Mouse (Mus musculus): ENCODE data around the gene Bbip1. TPM values are rescaled to one million over a fixed set of nuclear protein-coding genes. Genes with fewer than 3 reads are reported as not detected.

Bbip1 gene
- total RNA-seq, 4 experiments from 2014 or later: 36.5 to 41.6 (median 37.9) TPM

GRCm38 (mm10) chr19:53890781-53891251, 53.6 kb downstream of the Bbip1 start:
- peak; percentile 46 for DNase-seq (ENCODE audit: low spot score)

- no peak for DNase-seq (ENCODE audit: low spot score)
Observed at GRCm38 (mm10) chr19:53890274-53890673, 54.2 kb downstream of the Bbip1 start.

- no peak for DNase-seq (ENCODE audit: low spot score)
Observed at GRCm38 (mm10) chr19:53889555-53889954, 54.9 kb downstream of the Bbip1 start.

GRCm38 (mm10) chr19:53888331-53888730, 56.1 kb downstream of the Bbip1 start:
- no peak for DNase-seq (ENCODE audit: low spot score)

GRCm38 (mm10) chr19:53887822-53888221, 56.6 kb downstream of the Bbip1 start:
- no peak for DNase-seq (ENCODE audit: low spot score)

GRCm38 (mm10) chr19:53886576-53887370, 57.7 kb downstream of the Bbip1 start:
- no peak for DNase-seq (ENCODE audit: low spot score)

GRCm38 (mm10) chr19:53885450-53885849, 59.0 kb downstream of the Bbip1 start:
- no peak for DNase-seq (ENCODE audit: low spot score)

GRCm38 (mm10) chr19:53881786-53882185, 62.6 kb downstream of the Bbip1 start:
- DNase-seq (ENCODE audit: low spot score): no peak

GRCm38 (mm10) chr19:53880460-53880859, 64.0 kb downstream of the Bbip1 start:
- DNase-seq (ENCODE audit: low spot score): no peak

Other genes starting within 250 kb of the Bbip1 start
- gene Pdcd4, start 52.4 kb downstream of the Bbip1 start, total RNA-seq (2022): 10 to 100 TPM; 18.3 to 28.1 (median 23.4) TPM
- gene Shoc2, start 321 bp downstream of the Bbip1 start, total RNA-seq (2022): 10 to 100 TPM; 23.1 to 27.9 (median 24.0) TPM
- under 1 TPM; 0.28 to 0.75 (median 0.45) TPM for gene Adra2a, start 99.5 kb upstream of the Bbip1 start, total RNA-seq (2022)

Measured in heart, adult 8-10 months (tissue).